Mouse (Mus musculus) CH12.LX (cell line): ENCODE measurements at regions not wholly inside any gene's neighbourhood (a gene's known extent, or its start where the extent isn't known, plus 50 kb on each side); places are given as distances from the start of the nearest gene placed in this dataset.

Experiments
- DNase-seq: peaks from one replicate; pipeline ENCODE4 v3.0.0-alpha.2; 2013; ENCODE audit errors: extremely low read depth
- H3K27ac ChIP-seq: 2 replicates; pipeline ENCODE4 v1.5.1; 2012; ENCODE audit warnings: low read depth, mild to moderate bottlenecking, control low read depth, moderate library complexity; ENCODE audit not compliant: insufficient read depth
- H3K27me3 ChIP-seq: replicated peaks from 2 replicates; pipeline ENCODE3; 2012; ENCODE audit warnings: inconsistent platforms
- H3K36me3 ChIP-seq, 2 experiments: replicated peaks in 1 of 2; 2 replicates each; pipeline versions ENCODE3 to v1.6.1; 2012; ENCODE audit warnings: inconsistent platforms in 1 of 2, low read length in 1 of 2, mild to moderate bottlenecking in 1 of 2, mixed read lengths in 1 of 2, moderate library complexity in 1 of 2; ENCODE audit not compliant: control insufficient read depth in 1 of 2, insufficient read depth in 1 of 2
- H3K4me1 ChIP-seq, 2 experiments: 2 replicates each; pipeline ENCODE4 v1.6.1; 2012; ENCODE audit warnings: inconsistent platforms in 1 of 2, moderate library complexity in 1 of 2; ENCODE audit not compliant: insufficient read depth in 2 of 2, control insufficient read depth in 1 of 2
- H3K4me2 ChIP-seq: 2 replicates; pipeline ENCODE4 v1.6.1; 2012; ENCODE audit warnings: low read depth, mild to moderate bottlenecking, control low read depth; ENCODE audit not compliant: poor library complexity, insufficient read depth, severe bottlenecking
- H3K4me3 ChIP-seq, 3 experiments: fragments of 150-350 bp in 1 of 3; sonication (generic) in 1 of 3; replicated peaks in 1 of 3; 2 replicates each; pipeline versions ENCODE3 to v1.5.1; 2011 to 2012; ENCODE audit warnings: low read depth in 2 of 3, low read length in 2 of 3, mild to moderate bottlenecking in 2 of 3, moderate library complexity in 2 of 3, control low read depth in 1 of 3, improper control_type of control experiment in 1 of 3, inconsistent platforms in 1 of 3, mixed read lengths in 1 of 3; ENCODE audit not compliant: poor library complexity in 1 of 3
- H3K79me2 ChIP-seq: replicated peaks from 2 replicates; pipeline ENCODE4 v1.6.1; 2012; ENCODE audit warnings: mild to moderate bottlenecking, moderate library complexity; ENCODE audit not compliant: control insufficient read depth, poor library complexity, insufficient read depth, severe bottlenecking; ENCODE audit errors: extremely low read depth
- H3K9ac ChIP-seq: 2 replicates; pipeline ENCODE4 v1.6.1; 2012; ENCODE audit warnings: low read depth, mild to moderate bottlenecking, control low read depth, moderate library complexity; ENCODE audit not compliant: insufficient read depth
- H3K9me3 ChIP-seq: replicated peaks from 2 replicates; pipeline ENCODE3; 2012; ENCODE audit warnings: low read length, inconsistent platforms, mixed read lengths
- CHD2 ChIP-seq: IDR thresholded peaks from 2 replicates; pipeline ENCODE4 v1.6.1; 2011; ENCODE audit warnings: low read length, improper control_type of control experiment
- ELF1 ChIP-seq: IDR thresholded peaks from 2 replicates; pipeline ENCODE4 v1.6.1; 2014; ENCODE audit warnings: low read depth, mild to moderate bottlenecking, inconsistent platforms, low read length, improper control_type of control experiment
- HCFC1 ChIP-seq: IDR thresholded peaks from 2 replicates; pipeline ENCODE4 v1.6.1; 2012; ENCODE audit warnings: low read depth, mild to moderate bottlenecking, inconsistent platforms, low read length, improper control_type of control experiment
- IRF4 ChIP-seq: IDR thresholded peaks from 2 replicates; pipeline ENCODE4 v1.6.1; 2014; ENCODE audit warnings: low read depth, mild to moderate bottlenecking, inconsistent platforms, low read length, improper control_type of control experiment
- JUN ChIP-seq: IDR thresholded peaks from 2 replicates; pipeline ENCODE4 v1.6.1; 2011; ENCODE audit warnings: low read depth, mild to moderate bottlenecking, low read length, improper control_type of control experiment, moderate library complexity; ENCODE audit not compliant: insufficient read depth
- MAX ChIP-seq: IDR thresholded peaks from 2 replicates; pipeline ENCODE4 v1.6.1; 2011; ENCODE audit warnings: low read length, improper control_type of control experiment
- MXI1 ChIP-seq: IDR thresholded peaks from 2 replicates; pipeline ENCODE4 v1.6.1; 2011; ENCODE audit warnings: mild to moderate bottlenecking, low read depth, low read length, improper control_type of control experiment
- MYC ChIP-seq: IDR thresholded peaks from 2 replicates; pipeline ENCODE4 v1.6.1; 2011; ENCODE audit warnings: low read depth, mild to moderate bottlenecking, improper control_type of control experiment, low read length
- NELFE ChIP-seq: IDR thresholded peaks from 2 replicates; pipeline ENCODE4 v1.6.1; 2011; ENCODE audit warnings: low read depth, low read length, improper control_type of control experiment
- NRF1 ChIP-seq: IDR thresholded peaks from 2 replicates; pipeline ENCODE4 v1.6.1; 2014; ENCODE audit warnings: low read depth, mild to moderate bottlenecking, inconsistent platforms, low read length, improper control_type of control experiment, moderate library complexity
- PAX5 ChIP-seq: IDR thresholded peaks from 2 replicates; pipeline ENCODE4 v1.6.1; 2012; ENCODE audit warnings: low read length, inconsistent platforms, mixed read lengths
- SIN3A ChIP-seq: IDR thresholded peaks from 2 replicates; pipeline ENCODE4 v1.6.1; 2012; ENCODE audit warnings: low read length, improper control_type of control experiment, inconsistent platforms
- UBTF ChIP-seq: IDR thresholded peaks from 2 replicates; pipeline ENCODE4 v1.6.1; 2012; ENCODE audit warnings: low read depth, mild to moderate bottlenecking, inconsistent platforms, low read length, improper control_type of control experiment, moderate library complexity
- ZC3H11A ChIP-seq: IDR thresholded peaks from 2 replicates; pipeline ENCODE4 v1.6.1; 2012; ENCODE audit warnings: low read depth, mild to moderate bottlenecking, inconsistent platforms, low read length, improper control_type of control experiment
- ZMIZ1 ChIP-seq: IDR thresholded peaks from 2 replicates; pipeline ENCODE4 v1.6.1; 2012; ENCODE audit warnings: low read depth, mild to moderate bottlenecking, inconsistent platforms, low read length, improper control_type of control experiment
- ZNF384 ChIP-seq: IDR thresholded peaks from 2 replicates; pipeline ENCODE4 v1.6.1; 2012; ENCODE audit warnings: low read depth, low read length, improper control_type of control experiment, inconsistent platforms
- dilution Hi-C: fragments of 300-500 bp; cut with MboI; formaldehyde crosslinking; loops from 2 replicates; pipeline ENCODE4 v1.14.3; 2020; ENCODE audit warnings: low sequenced_read_pairs; ENCODE audit not compliant: extremely low pct_unique_long_range_greater_than_20kb, extremely low pct_ligation_motif_present
- in situ Hi-C: fragments of 300-500 bp; cut with MboI; formaldehyde crosslinking; loops from 3 replicates; pipeline ENCODE4 v1.14.3; 2019; ENCODE audit warnings: low sequenced_read_pairs, low pct_ligation_motif_present, low pct_unique_long_range_greater_than_20kb, mixed read lengths

GRCm38 (mm10) chr10:92163851-92164647 lies 558.2 kb downstream of the Nedd1 start:
- in situ Hi-C loops (no loop called here), dilution Hi-C loops (no loop called here)
- no peaks in the 10 kb centered on the region for H3K36me3 ChIP-seq
- TF ChIP-seq ELF1 (no peak), CHD2 (no peak), NRF1 (no peak), IRF4 (no peak), JUN (no peak), ZNF384 (no peak), PAX5 (no peak), ZC3H11A (no peak), MYC (no peak), MAX (no peak), UBTF (no peak), HCFC1 (no peak), ZMIZ1 (no peak), SIN3A (no peak), MXI1 (no peak)
- H3K79me2 ChIP-seq = no peaks in the 10 kb centered on the region
- H3K9me3 ChIP-seq = peaks cover 34% of the 10 kb centered on the region
- H3K4me2 ChIP-seq = no peak overlapping the region
- H3K9ac ChIP-seq = no peak overlapping the region
- no peaks in the 10 kb centered on the region for H3K4me1 ChIP-seq
- H3K4me3 ChIP-seq = no peak overlapping the region
- no peaks in the 10 kb centered on the region for H3K27me3 ChIP-seq
- no peak for DNase-seq
- no peak overlapping the region for H3K27ac ChIP-seq

GRCm38 (mm10) chr10:92163071-92163504 lies 559.1 kb downstream of the Nedd1 start:
- no peak for DNase-seq
- no peak overlapping the region for H3K9ac ChIP-seq
- dilution Hi-C loops = no loop called here

More at GRCm38 (mm10) chr10:92163071-92163504, 559.1 kb downstream of the Nedd1 start:
- Histone ChIP-seq H3K27ac (no peak overlapping the region), H3K27me3 (no peaks in the 10 kb centered on the region), H3K9me3 (peaks cover 32% of the 10 kb centered on the region), H3K4me1 (no peaks in the 10 kb centered on the region), H3K79me2 (no peaks in the 10 kb centered on the region), H3K4me3 (no peak overlapping the region), H3K36me3 (no peaks in the 10 kb centered on the region), H3K4me2 (no peak overlapping the region)
- in situ Hi-C loops = no loop called here
- TF ChIP-seq ZMIZ1 = no peak
- TF ChIP-seq NELFE = no peak
